Mouse (Mus musculus) neural tube, embryonic 12.5 days (tissue): ENCODE data around the gene Myo1e. TPM values are rescaled to one million over a fixed set of nuclear protein-coding genes. Genes with fewer than 3 reads are reported as not detected.

Source experiments
- ATAC-seq: fragments of 200-750 bp; cut with Nextera tagmentation; 2 replicates; pipeline ENCODE4 v1.8.0; 2017; ENCODE audit warnings: low read depth, mild to moderate bottlenecking, moderate TSS enrichment, moderate library complexity; ENCODE audit not compliant: low FRiP score
- H3K27ac ChIP-seq: fragments of 300-500 bp; sonication (generic); 2 replicates; pipeline ENCODE4 v1.5.1; 2016
- H3K27me3 ChIP-seq: fragments of 300-500 bp; sonication (generic); replicated peaks from 2 replicates; pipeline ENCODE4 v1.6.1; 2016; ENCODE audit warnings: mild to moderate bottlenecking
- H3K36me3 ChIP-seq: fragments of 300-500 bp; sonication (generic); 2 replicates; pipeline ENCODE4 v1.6.1; 2016; ENCODE audit warnings: mild to moderate bottlenecking
- H3K4me1 ChIP-seq: fragments of 300-500 bp; sonication (generic); 2 replicates; pipeline ENCODE4 v1.6.1; 2016
- H3K4me2 ChIP-seq: fragments of 300-500 bp; sonication (generic); replicated peaks from 2 replicates; pipeline ENCODE4 v1.6.1; 2016; ENCODE audit warnings: mild to moderate bottlenecking
- H3K4me3 ChIP-seq: fragments of 300-500 bp; sonication (generic); 2 replicates; pipeline ENCODE4 v1.5.1; 2016
- H3K9ac ChIP-seq: fragments of 300-500 bp; sonication (generic); 2 replicates; pipeline ENCODE4 v1.6.1; 2016; ENCODE audit warnings: mild to moderate bottlenecking
- H3K9me3 ChIP-seq: fragments of 300-500 bp; sonication (generic); 2 replicates; pipeline ENCODE4 v1.6.1; 2016; ENCODE audit warnings: mild to moderate bottlenecking
- WGBS: fragments of 180-500 bp; shearing (Covaris S2); methylation state at CpG from one replicate; pipeline ENCODE4 v1.1.7; 2016; 5-methylcytosine and 5-hydroxymethylcytosine counted together
- polyA plus RNA-seq: library from polyadenylated mRNA; unstranded; fragments of >200 nt; fragmentation: Nextera tagmentation; extraction: Ambion mirVana; gene quantifications from 2 replicates; pipeline ENCODE4 v1.2.1, GENCODE M21; 2016

Gene Myo1e
- polyA plus RNA-seq, 1 experiment from 2014 or later: 11.3 TPM

GRCm38 (mm10) chr9:70202753-70203152, 4.4 kb upstream of the Myo1e start:
- Histone ChIP-seq H3K4me3 (no peak overlapping the region), H3K9me3 (no peaks in the 10 kb centered on the region), H3K9ac (no peak overlapping the region), H3K4me1 (peaks cover 2% of the 10 kb centered on the region; the same call in 1 of the 2 replicates), H3K27ac (no peak overlapping the region), H3K27me3 (no peaks in the 10 kb centered on the region), H3K4me2 (no peak overlapping the region), H3K36me3 (no peaks in the 10 kb centered on the region)
- 62% methylated on average over 5 of the region's 5 CpGs for WGBS
- no peak for ATAC-seq

GRCm38 (mm10) chr9:70203267-70204076, 3.7 kb upstream of the Myo1e start:
- Histone ChIP-seq H3K36me3 (no peaks in the 10 kb centered on the region), H3K4me2 (no peak overlapping the region), H3K27me3 (no peaks in the 10 kb centered on the region; the same call in 1 of the 2 replicates), H3K4me1 (peaks cover 9% of the 10 kb centered on the region), H3K9me3 (no peaks in the 10 kb centered on the region), H3K27ac (no peak overlapping the region), H3K9ac (no peak overlapping the region), H3K4me3 (no peak overlapping the region)
- WGBS: 61% methylated on average over 15 of the region's 15 CpGs
- no peak for ATAC-seq

- Histone ChIP-seq H3K27ac (no peak overlapping the region), H3K9me3 (no peaks in the 10 kb centered on the region), H3K9ac (peak overlapping the region; percentile 73), H3K27me3 (no peaks in the 10 kb centered on the region; the same call in 1 of the 2 replicates), H3K4me2 (peak overlapping the region; percentile 100), H3K36me3 (no peaks in the 10 kb centered on the region), H3K4me1 (peaks cover 19% of the 10 kb centered on the region), H3K4me3 (peak overlapping the region; percentile 64)
- ATAC-seq: peak; percentile 34
- under 1% methylated on average over 26 of the region's 26 CpGs for WGBS
These were observed 901 bp downstream of the Myo1e start for GRCm38 (mm10) chr9:70207981-70208521.

- no peaks in the 10 kb centered on the region for H3K36me3 ChIP-seq
- H3K27me3 ChIP-seq: no peaks in the 10 kb centered on the region; the same call in 1 of the 2 replicates
- 0 out of 2 replicates have a peak overlapping the region, but pooled peaks have one; percentile 73 for H3K9ac ChIP-seq
- peak overlapping the region; percentile 64; the same call in 1 of the 2 replicates for H3K4me3 ChIP-seq
- peak overlapping the region; percentile 100 for H3K4me2 ChIP-seq
- no peak for ATAC-seq
- no peaks in the 10 kb centered on the region for H3K9me3 ChIP-seq
- H3K4me1 ChIP-seq: peaks cover 19% of the 10 kb centered on the region
- no peak overlapping the region for H3K27ac ChIP-seq
- 17% methylated on average over 12 of the region's 12 CpGs for whole genome bisulfite sequencing
These were observed 1.6 kb downstream of the Myo1e start for GRCm38 (mm10) chr9:70208751-70209150.

- no peak overlapping the region for H3K4me3 ChIP-seq
- no peak overlapping the region for H3K27ac ChIP-seq
- no peaks in the 10 kb centered on the region for H3K9me3 ChIP-seq
- H3K4me2 ChIP-seq: no peak overlapping the region
- H3K9ac ChIP-seq: no peak overlapping the region
- no peaks in the 10 kb centered on the region; the same call in 1 of the 2 replicates for H3K27me3 ChIP-seq
- no peaks in the 10 kb centered on the region for H3K36me3 ChIP-seq
- no peak for ATAC-seq
- peaks cover 19% of the 10 kb centered on the region for H3K4me1 ChIP-seq
- 70% methylated on average over 8 of the region's 8 CpGs for WGBS
These were observed 2.3 kb downstream of the Myo1e start for GRCm38 (mm10) chr9:70209296-70210049.

GRCm38 (mm10) chr9:70211638-70212037, 4.5 kb downstream of the Myo1e start:
- Histone ChIP-seq H3K27me3 (no peaks in the 10 kb centered on the region; the same call in 1 of the 2 replicates), H3K9ac (no peak overlapping the region), H3K9me3 (no peaks in the 10 kb centered on the region), H3K4me2 (no peak overlapping the region), H3K4me3 (no peak overlapping the region), H3K36me3 (no peaks in the 10 kb centered on the region), H3K27ac (no peak overlapping the region), H3K4me1 (peaks cover 19% of the 10 kb centered on the region)
- 83% methylated on average over 14 of the region's 14 CpGs for WGBS
- ATAC-seq: no peak

GRCm38 (mm10) chr9:70216517-70216916, 9.4 kb downstream of the Myo1e start:
- H3K27ac ChIP-seq: no peak overlapping the region
- no peaks in the 10 kb centered on the region for H3K9me3 ChIP-seq
- no peak overlapping the region for H3K4me3 ChIP-seq
- no peak overlapping the region for H3K9ac ChIP-seq
- no peaks in the 10 kb centered on the region for H3K27me3 ChIP-seq
- no peak overlapping the region for H3K4me2 ChIP-seq
- ATAC-seq: no peak
- 84% methylated on average over 6 of the region's 6 CpGs for WGBS
- H3K4me1 ChIP-seq: no peaks in the 10 kb centered on the region
- H3K36me3 ChIP-seq: no peaks in the 10 kb centered on the region

- Histone ChIP-seq H3K9me3 (no peaks in the 10 kb centered on the region), H3K36me3 (no peaks in the 10 kb centered on the region), H3K4me1 (no peaks in the 10 kb centered on the region), H3K27ac (no peak overlapping the region), H3K4me3 (no peak overlapping the region), H3K27me3 (no peaks in the 10 kb centered on the region), H3K9ac (no peak overlapping the region), H3K4me2 (no peak overlapping the region)
- WGBS: 65% methylated on average over 6 of the region's 6 CpGs
- ATAC-seq: no peak
These were observed 12.3 kb downstream of the Myo1e start for GRCm38 (mm10) chr9:70219295-70219931.

GRCm38 (mm10) chr9:70220461-70221170, 13.5 kb downstream of the Myo1e start:
- Histone ChIP-seq H3K36me3 (no peaks in the 10 kb centered on the region), H3K9ac (no peak overlapping the region), H3K4me3 (no peak overlapping the region), H3K27me3 (no peaks in the 10 kb centered on the region), H3K4me2 (no peak overlapping the region), H3K27ac (no peak overlapping the region), H3K4me1 (no peaks in the 10 kb centered on the region), H3K9me3 (no peaks in the 10 kb centered on the region)
- 82% methylated on average over 7 of the region's 7 CpGs for WGBS
- no peak for ATAC-seq

GRCm38 (mm10) chr9:70223142-70223541, 16.0 kb downstream of the Myo1e start:
- Histone ChIP-seq H3K9ac (no peak overlapping the region), H3K4me2 (no peak overlapping the region), H3K27ac (no peak overlapping the region), H3K27me3 (no peaks in the 10 kb centered on the region), H3K4me1 (no peaks in the 10 kb centered on the region), H3K4me3 (no peak overlapping the region), H3K9me3 (no peaks in the 10 kb centered on the region), H3K36me3 (no peaks in the 10 kb centered on the region)
- ATAC-seq: no peak
- 74% methylated on average over 4 of the region's 4 CpGs for WGBS

GRCm38 (mm10) chr9:70224046-70224445, 16.9 kb downstream of the Myo1e start:
- no peak overlapping the region for H3K4me3 ChIP-seq
- no peak for ATAC-seq
- H3K4me1 ChIP-seq: no peaks in the 10 kb centered on the region
- H3K9me3 ChIP-seq: no peaks in the 10 kb centered on the region
- H3K9ac ChIP-seq: no peak overlapping the region
- H3K27ac ChIP-seq: no peak overlapping the region
- no peaks in the 10 kb centered on the region for H3K36me3 ChIP-seq
- H3K4me2 ChIP-seq: no peak overlapping the region
- no peaks in the 10 kb centered on the region for H3K27me3 ChIP-seq
- WGBS: 80% methylated on average over 4 of the region's 4 CpGs
